In genomic region chr4:45429451-45429850, GRCm38 (mm10) we compare ENCODE assay signal across 19 mouse cellular contexts. TPM values are rescaled to one million over a fixed set of nuclear protein-coding genes. Genes with fewer than 3 reads are reported as not detected.
DNase-seq lines count a peak whose midpoint lies in the region; ATAC-seq and TF ChIP-seq lines count a peak whose summit lies in the region.
"Had no signal": no experiment of that assay in that cellular context is flagged by ENCODE, and none has a peak within 500 bp of the region (broad histone marks: within the 10 kb centered on the region; RNA-seq: fewer than 3 reads in every experiment).

No protein-coding gene starts in this region.

- no peak overlapping the region for H3K27ac ChIP-seq in cerebellum, adult 2 months (ENCODE audit: insufficient read depth, low read length)
- H3K27ac ChIP-seq in forebrain, embryonic 14.5 days (ENCODE audit: low read depth, low read length): no peak overlapping the region
- no peak overlapping the region for H3K27ac ChIP-seq in kidney, embryonic 16.5 days (ENCODE audit: low read length)
- H3K27ac ChIP-seq: embryonic facial prominence, embryonic 10.5 days; hindbrain, embryonic 10.5 days; limb, embryonic 10.5 days; liver, embryonic 13.5 days had no signal

- TF ChIP-seq CTCF in cerebellum, adult 2 months (IDR thresholded peaks at IDR 0.05; ENCODE audit: borderline replicate concordance, insufficient read depth, low read depth, low read length): no peak

- no peak overlapping the region for H3K4me2 ChIP-seq in forebrain, embryonic 14.5 days (ENCODE audit: low read length)
- no peak overlapping the region for H3K4me2 ChIP-seq in kidney, embryonic 16.5 days (replicated peaks; ENCODE audit: low read depth, low read length)
- H3K4me2 ChIP-seq: liver, embryonic 13.5 days had no signal

- ATAC-seq in forebrain, embryonic 14.5 days: no peak
- no peak for ATAC-seq in kidney, embryonic 16.5 days (ENCODE audit: low FRiP score, low TSS enrichment)
- ATAC-seq: Patski had no signal

- no peaks in the 10 kb centered on the region; the same call in 1 of the 2 replicates for H3K27me3 ChIP-seq in cerebellum, adult 2 months (ENCODE audit: control insufficient read depth, insufficient read depth, low read length)
- no peaks in the 10 kb centered on the region for H3K27me3 ChIP-seq in forebrain, embryonic 14.5 days (replicated peaks; ENCODE audit: control insufficient read depth, insufficient read depth, low read length)
- no peaks in the 10 kb centered on the region for H3K27me3 ChIP-seq in kidney, embryonic 16.5 days (ENCODE audit: insufficient read depth, low read length)
- H3K27me3 ChIP-seq: liver, embryonic 13.5 days; Patski had no signal

- no peak for TF ChIP-seq POLR2A in cerebellum, adult 2 months (IDR thresholded peaks at IDR 0.05; ENCODE audit: borderline replicate concordance, insufficient read depth, low read length)

- peaks cover 20% of the 10 kb centered on the region for H3K4me1 ChIP-seq in cerebellum, adult 2 months (ENCODE audit: control insufficient read depth, insufficient read depth, low read length)
- peaks cover 33% of the 10 kb centered on the region for H3K4me1 ChIP-seq in forebrain, embryonic 14.5 days (ENCODE audit: control insufficient read depth, insufficient read depth, low read length)
- peaks cover 18% of the 10 kb centered on the region for H3K4me1 ChIP-seq in kidney, embryonic 16.5 days (ENCODE audit: insufficient read depth, low read length)
- H3K4me1 ChIP-seq: liver, embryonic 13.5 days had no signal

- intact Hi-C loops in left cerebral cortex, postnatal 4 days (cut with DNase I): no loop called here

- H3K36me3 ChIP-seq in forebrain, embryonic 14.5 days (ENCODE audit: control insufficient read depth, insufficient read depth, low read length): peaks cover 6% of the 10 kb centered on the region; the same call in 1 of the 2 replicates
- H3K36me3 ChIP-seq in kidney, embryonic 16.5 days (ENCODE audit: insufficient read depth, low read length): no peaks in the 10 kb centered on the region
- H3K36me3 ChIP-seq: hindbrain, embryonic 10.5 days had no signal

- H3K9me3 ChIP-seq in forebrain, embryonic 14.5 days (replicated peaks; ENCODE audit: control insufficient read depth, low read length): no peaks in the 10 kb centered on the region
- no peaks in the 10 kb centered on the region for H3K9me3 ChIP-seq in kidney, embryonic 16.5 days (ENCODE audit: low read length)
- H3K9me3 ChIP-seq: embryonic facial prominence, embryonic 10.5 days; hindbrain, embryonic 10.5 days; limb, embryonic 10.5 days; liver, embryonic 13.5 days had no signal

- peak; percentile 55 for DNase-seq in adrenal gland, adult 8-10 months
- no peak for DNase-seq in adrenal gland, adult 18-20 months (ENCODE audit: low spot score in 2 of 2)
- DNase-seq in left cerebral cortex, postnatal 4 days: peak; percentile 50
- DNase-seq in left cerebral cortex, adult 8-10 months (ENCODE audit: low spot score in 2 of 2): no peak
- DNase-seq in cerebellum, adult 2 months: peak; percentile 33 to 58
- peak; percentile 61 for DNase-seq in forebrain, embryonic 14.5 days (ENCODE audit: low spot score)
- no peak for DNase-seq in right cerebral cortex, postnatal 4 days
- DNase-seq: kidney, adult 11 months; kidney, postnatal 36 days; liver, embryonic 13.5 days; lung, postnatal 14 days; right cerebral cortex, postnatal 14 days; thymus, postnatal 36 days had no signal

- H3K9ac ChIP-seq in forebrain, embryonic 14.5 days (ENCODE audit: low read length): no peak overlapping the region
- H3K9ac ChIP-seq in kidney, embryonic 16.5 days (replicated peaks; ENCODE audit: low read length): no peak overlapping the region
- H3K9ac ChIP-seq: liver, embryonic 13.5 days had no signal

- no peak overlapping the region for H3K4me3 ChIP-seq in cerebellum, adult 2 months (replicated peaks; ENCODE audit: insufficient read depth, low read depth, low read length)
- no peak overlapping the region for H3K4me3 ChIP-seq in forebrain, embryonic 14.5 days (ENCODE audit: low read depth, low read length)
- H3K4me3 ChIP-seq in kidney, embryonic 16.5 days (ENCODE audit: low read length): no peak overlapping the region
- H3K4me3 ChIP-seq: embryonic facial prominence, embryonic 10.5 days; erythroblast, embryonic 14.5 days; hindbrain, embryonic 10.5 days; limb, embryonic 10.5 days; liver, embryonic 13.5 days had no signal

- WGBS in cerebellum, adult 2 months: 44% methylated on average over 7 of the region's 7 CpGs
- 63% methylated on average over 7 of the region's 7 CpGs for WGBS in forebrain, embryonic 14.5 days
- 82% methylated on average over 7 of the region's 7 CpGs for WGBS in kidney, embryonic 16.5 days

RNA-seq across cellular contexts. Expression of gene Slc25a51, which starts 20.9 kb away (rescaled TPM):
- total RNA-seq in adrenal gland, adult 8-10 months (2022): 100 to 1,000 TPM; 191 to 350 (median 261) TPM
- total RNA-seq in adrenal gland, adult 18-20 months (2021): 100 to 1,000 TPM; 326 to 423 TPM
- 100 to 1,000 TPM; 113 to 116 TPM for total RNA-seq in left cerebral cortex, postnatal 4 days (2021)
- total RNA-seq in left cerebral cortex, adult 8-10 months (2022): 100 to 1,000 TPM; 108 to 114 (median 111) TPM
- polyA plus RNA-seq in cerebellum, adult 2 months (2012; rRNA removed): 93.8 and 98.9 TPM in 2 replicates
- 82.5 and 84.3 TPM in 2 replicates for polyA plus RNA-seq in forebrain, embryonic 14.5 days (2014; fragmentation: Nextera tagmentation; extraction: Ambion mirVana)
- polyA plus RNA-seq in kidney, embryonic 16.5 days (2015; fragmentation: Nextera tagmentation; extraction: Ambion mirVana): 70.6 and 81.9 TPM in 2 replicates

Comparison
In these comparisons a context has a peak if more than half of its experiments do, and no peak if none do; other contexts are left out.
1. DNase-seq: peak in adrenal gland, adult 8-10 months (single experiment), left cerebral cortex, postnatal 4 days (single experiment), cerebellum, adult 2 months (2 of 2) and forebrain, embryonic 14.5 days (single experiment); none in adrenal gland, adult 18-20 months (0 of 2), left cerebral cortex, adult 8-10 months (0 of 2) and right cerebral cortex, postnatal 4 days (single experiment).